Mouse (Mus musculus): ENCODE results near the gene Chd3. TPM values are rescaled to one million over a fixed set of nuclear protein-coding genes. Genes with fewer than 3 reads are reported as not detected.
"Not testable (repeated sequence)": the region's sequence is repeated elsewhere in the genome, so short reads cannot be mapped to it uniquely, and the experiment has no call there.

Gene Chd3
- total RNA-seq, 2 experiments from 2014 or later, result 45.4 to 47.4 TPM

DNA sequence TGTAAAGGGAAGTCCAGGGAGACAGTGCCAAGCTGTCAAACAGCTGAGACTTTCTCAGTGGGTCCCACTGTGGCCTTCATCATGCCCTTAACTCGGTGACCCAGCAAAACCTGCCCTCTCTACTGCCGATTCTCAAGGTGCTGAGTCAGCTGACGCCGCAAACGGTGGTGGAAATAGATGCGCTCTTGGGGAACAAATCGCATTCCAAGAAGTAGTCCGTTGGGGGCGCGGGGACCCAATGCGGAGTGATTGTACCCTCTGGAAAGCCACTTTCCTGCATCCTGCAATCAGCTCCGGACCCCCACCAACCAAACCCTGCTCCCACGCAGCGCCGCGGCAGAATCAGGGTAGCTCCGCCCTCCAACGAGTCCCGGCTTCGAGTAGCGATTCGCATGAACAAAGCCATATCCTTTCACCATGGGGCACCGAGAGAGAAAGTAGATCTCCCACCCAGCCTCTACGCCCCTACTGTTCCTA, 37.2 kb downstream of the Chd3 start:
- intact Hi-C loops (cut with DNase I), result loop anchor here (2.0 to 5.0 kb wide), 2 partner anchors 59 to 65 kb away; no protein-coding TSS in a partner anchor
- peak; percentile 70 to 82 for DNase-seq

DNA sequence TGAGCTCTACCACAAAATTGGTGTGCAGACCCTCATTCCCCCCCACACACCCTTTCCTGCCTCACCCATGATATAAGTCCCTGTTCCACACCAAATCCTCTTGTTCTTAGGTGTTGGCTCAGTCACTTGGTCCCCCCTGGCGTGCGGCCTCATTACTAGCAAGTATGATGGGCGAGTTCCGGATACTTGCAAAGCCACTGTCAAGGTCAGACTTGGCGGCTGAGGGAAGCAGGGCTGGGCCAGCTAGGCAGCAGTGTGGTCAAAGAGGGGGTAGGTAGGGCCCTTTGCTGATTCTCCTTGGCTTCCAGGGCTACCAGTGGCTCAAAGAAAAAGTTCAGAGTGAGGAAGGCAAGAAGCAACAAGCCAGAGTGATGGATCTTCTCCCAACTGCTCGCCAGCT, 38.1 kb downstream of the Chd3 start:
- intact Hi-C loops (cut with DNase I), result loop anchor here (5.0 kb wide), 1 partner anchor 64 kb away; no protein-coding TSS in a partner anchor
- DNase-seq, result no peak

DNA sequence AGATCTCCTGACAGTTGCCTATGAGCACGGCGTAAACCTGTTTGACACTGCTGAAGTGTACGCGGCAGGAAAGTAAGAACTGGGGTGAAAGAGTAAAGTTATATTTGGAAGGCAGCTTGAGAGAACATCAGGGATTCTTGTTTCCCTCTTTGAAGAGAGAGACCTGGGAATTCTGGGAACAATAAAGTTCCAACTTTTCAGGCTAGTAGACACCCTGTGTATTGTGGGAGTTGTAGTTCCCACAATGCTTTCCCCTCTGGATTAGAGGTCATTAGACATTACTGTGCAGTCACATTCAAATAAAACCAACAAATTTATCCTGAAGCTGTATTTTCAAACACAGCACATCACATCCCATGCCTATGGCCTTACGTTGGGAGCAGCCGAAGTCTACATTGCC, 40.7 kb downstream of the Chd3 start:
- no peak for DNase-seq
- intact Hi-C loops (cut with DNase I), result no loop called here

DNA sequence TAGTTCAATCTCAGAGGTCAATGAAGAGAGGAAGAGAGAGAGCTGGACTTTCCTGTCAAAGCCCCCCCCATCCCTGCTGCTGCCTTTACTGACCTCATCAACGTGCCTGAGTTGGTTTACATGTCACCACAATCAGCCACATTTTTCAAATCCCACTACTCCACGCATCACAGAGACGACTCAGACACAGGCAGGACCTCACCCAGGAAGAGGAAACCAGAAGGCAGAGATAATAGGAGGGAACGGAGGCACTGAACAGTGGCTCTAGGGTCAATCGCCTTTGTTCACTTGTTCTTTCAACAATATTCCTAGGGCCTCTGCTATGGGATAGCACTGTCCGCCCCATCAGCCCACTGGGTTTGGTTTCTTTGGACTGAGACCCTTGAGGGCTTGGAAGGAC, 41.6 kb downstream of the Chd3 start:
- DNase-seq, result no peak
- intact Hi-C loops (cut with DNase I), result no loop called here

DNA sequence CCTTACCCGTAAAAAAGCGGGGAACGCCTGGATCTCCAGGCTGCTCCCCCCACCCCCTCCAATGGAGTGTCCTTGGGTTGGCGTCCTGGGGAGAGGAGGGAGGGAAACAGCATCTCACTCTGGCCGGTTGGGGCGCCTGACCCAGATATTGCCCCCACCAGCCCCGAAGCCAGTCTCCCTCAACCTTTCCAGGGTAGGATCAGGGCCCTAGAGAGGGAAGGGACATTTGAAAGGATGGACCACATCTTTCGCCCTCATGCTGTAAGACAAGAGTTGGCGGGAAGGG, 42.1 kb downstream of the Chd3 start:
- intact Hi-C loops (cut with DNase I), result no loop called here

DNA sequence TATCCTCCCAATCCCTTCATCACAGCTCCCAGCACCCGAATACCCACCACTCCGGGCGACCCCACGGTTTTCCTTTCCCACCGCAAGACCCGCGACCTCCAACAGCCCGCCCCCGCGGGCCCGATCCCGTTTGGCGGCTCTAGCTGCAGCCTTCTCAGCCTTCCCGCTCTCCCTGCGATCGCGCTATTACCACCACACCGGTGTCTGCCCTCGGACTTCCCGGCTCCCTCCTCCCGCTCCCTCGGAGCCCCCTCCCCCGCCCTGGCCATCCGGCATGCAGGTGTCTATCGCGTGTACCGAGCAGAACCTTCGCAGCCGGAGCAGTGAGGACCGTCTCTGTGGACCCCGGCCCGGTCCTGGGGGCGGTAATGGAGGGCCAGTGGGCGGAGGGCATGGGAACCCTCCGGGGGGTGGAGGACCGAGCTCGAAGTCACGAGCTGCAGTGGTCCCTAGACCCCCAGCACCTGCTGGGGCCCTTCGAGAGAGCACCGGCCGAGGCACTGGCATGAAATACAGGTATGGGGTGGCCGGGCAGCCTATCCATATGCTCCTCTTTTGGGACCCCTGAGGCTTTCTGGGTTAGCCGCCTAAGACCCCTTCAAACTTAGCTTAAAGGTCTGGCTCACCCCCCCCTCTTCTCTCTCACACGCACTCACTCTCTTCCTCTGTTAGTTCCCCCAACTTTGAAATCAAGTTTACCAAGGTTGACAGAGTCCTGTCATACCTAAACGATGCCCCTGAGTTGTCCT, 42.6 kb downstream of the Chd3 start:
- DNase-seq, result no peak
- intact Hi-C loops (cut with DNase I), result no loop called here

More for the DNA sequence above, 42.1 kb downstream of the Chd3 start:
- no peak for DNase-seq

DNA sequence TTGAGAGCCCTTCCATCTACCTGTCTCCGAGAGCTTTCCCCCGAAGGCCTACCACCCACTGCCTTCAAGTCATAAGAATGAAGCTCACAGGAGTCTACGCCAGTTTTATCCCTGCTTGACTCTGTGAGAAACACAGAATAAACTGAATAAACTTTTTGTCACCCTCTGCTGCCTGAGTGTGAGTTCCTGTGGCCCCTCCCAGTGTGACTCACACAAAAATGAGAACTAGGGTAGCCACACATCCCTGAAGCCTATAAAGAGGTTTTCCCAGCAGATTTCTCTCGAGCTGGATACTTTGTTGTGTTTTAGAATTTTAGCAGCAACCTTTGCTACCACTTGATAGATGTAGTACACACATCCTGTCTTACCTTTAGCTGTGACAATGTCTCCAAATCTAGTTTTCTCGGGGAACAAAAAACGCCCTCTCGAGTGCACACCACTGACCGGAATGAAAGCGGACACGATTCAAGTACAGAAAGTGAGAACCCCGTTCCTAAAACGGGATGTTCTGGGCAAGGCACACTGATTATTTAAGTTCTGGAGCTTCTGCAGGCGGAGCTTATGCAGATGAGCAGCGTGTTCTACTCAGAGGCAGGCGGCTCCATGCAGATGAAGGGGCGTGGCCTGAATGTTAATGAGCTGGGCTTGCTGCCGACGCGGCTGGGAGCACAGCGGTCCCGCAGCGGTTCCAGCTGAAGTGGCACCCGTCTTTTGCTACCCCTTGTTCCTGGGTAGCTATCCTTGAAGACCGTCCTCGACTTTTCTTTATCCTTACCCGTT, 43.4 kb downstream of the Chd3 start, which contains the start of gene Kcnab3:
Gene Kcnab3 (plus strand): TSS at position 631 of the 780 bp plus-strand sequence.
- intact Hi-C loops (cut with DNase I), result loop anchor here (2.0 kb wide), 1 partner anchor 43 kb away; the partner anchor contains the start of gene Chd3

DNA sequence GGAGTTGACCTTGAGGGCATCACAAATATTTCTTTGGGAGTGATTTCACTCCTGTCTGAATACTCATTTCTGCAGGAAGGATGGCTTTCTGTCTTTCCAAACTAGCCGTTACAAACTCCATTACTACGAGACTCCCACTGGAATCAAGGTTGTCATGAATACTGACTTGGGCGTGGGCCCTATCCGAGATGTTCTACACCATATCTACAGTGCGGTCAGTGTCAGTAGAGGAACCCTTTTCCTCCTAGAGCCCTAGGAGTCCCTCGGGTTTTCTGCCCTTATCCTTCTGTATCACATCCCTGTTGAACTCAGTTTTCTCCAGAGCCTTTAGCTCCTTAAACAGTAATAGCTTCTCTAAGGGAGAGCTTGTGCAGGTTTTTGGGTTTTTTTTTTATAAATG, 44.5 kb downstream of the Chd3 start:
- intact Hi-C loops (cut with DNase I), result loop anchor here (2.0 kb wide), 1 partner anchor 44 kb away; the partner anchor contains the start of gene Chd3
- DNase-seq, result no peak

More for the DNA sequence above, 43.4 kb downstream of the Chd3 start, which contains the start of gene Kcnab3:
- peak; percentile 84 to 88 for DNase-seq

DNA sequence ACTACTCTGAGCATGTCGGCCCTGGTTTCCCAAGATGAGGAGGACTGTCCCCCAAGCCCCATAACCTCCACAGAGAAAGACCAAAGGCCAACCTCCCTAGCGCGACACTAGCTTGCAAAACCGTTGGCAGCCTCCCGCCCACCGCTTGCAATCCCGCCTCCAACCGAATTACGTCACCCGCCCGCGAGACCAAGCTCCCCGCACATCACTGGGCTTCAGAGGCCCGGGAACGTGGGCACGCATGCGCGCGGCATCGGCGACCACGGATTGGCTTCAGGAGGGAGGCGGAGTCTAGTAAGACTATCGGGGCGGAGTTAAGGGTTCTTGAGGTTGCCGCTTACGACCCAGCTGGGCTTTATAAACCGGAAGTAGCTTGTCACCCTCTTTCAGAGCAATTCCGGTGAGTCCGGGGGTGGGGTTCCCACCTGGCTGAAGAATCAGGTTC, 45.5 kb downstream of the Chd3 start, which contains the start of the genes Cntrob and Trappc1:
Gene Cntrob (minus strand): TSS at position 109 of the 445 bp plus-strand sequence.
Gene Trappc1 (plus strand): TSS at position 314 of the 445 bp plus-strand sequence.
- DNase-seq, result peak; percentile 99
- intact Hi-C loops (cut with DNase I), result loop anchor here (2.0 kb wide), 1 partner anchor 45 kb away; the partner anchor contains the start of gene Chd3

DNA sequence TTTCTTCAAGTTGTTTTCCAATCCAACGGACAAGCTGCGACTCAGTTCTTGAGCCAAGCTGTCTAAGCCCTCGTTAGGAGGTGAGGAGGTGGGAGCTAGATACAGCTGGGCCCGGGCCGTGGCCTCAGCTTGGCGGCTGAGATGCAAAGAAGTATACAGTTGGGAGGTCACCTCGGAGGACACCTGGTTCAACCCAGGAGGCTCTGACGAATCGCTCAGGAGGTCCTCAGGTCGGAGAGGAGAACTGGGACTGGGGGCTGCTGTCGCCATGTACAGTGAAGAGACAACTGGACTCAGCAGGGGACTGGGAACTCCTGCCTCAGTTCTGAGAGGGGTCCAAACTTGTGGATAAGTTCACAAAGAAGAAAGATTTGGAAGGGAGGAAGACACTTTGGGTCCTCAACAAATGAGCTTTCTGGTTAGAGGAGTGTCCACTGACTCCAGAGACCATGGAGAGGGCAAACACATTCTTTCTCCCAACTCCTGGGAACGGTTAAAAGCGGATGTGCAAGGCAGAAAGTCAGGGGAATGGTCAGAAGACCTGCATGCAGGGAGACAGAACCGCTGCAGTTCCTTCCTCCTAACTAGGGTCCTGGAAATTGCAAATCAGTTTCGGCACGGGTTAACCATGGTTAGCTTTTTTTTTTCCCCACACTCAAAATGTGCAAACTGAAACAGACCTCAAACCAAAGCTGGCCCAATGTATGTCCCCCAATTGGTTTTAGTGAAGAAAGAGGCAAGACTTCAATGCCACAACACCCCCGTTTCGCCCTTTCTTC, 46.3 kb downstream of the Chd3 start:
- no peak for DNase-seq
- intact Hi-C loops (cut with DNase I), result no loop called here

DNA sequence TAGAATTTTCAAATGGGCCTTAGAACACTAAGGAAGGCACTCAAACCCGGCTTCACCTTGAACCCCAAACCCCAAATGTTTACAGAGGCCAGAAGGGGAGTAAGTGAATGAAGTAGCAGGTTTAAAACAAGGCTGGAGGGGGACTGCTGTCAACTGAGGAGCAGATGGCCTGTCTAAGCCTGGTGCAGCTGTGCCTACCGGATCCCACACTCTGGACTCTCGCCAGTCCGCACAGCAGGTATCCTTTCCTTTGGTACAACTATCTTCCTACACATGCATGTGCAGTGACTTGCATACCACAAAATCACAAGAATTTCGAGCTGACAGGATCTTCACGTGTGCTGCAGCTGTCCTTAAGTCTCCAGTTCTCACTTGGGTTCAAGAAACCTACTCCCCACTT, 47.2 kb downstream of the Chd3 start:
- intact Hi-C loops (cut with DNase I), result no loop called here

DNA sequence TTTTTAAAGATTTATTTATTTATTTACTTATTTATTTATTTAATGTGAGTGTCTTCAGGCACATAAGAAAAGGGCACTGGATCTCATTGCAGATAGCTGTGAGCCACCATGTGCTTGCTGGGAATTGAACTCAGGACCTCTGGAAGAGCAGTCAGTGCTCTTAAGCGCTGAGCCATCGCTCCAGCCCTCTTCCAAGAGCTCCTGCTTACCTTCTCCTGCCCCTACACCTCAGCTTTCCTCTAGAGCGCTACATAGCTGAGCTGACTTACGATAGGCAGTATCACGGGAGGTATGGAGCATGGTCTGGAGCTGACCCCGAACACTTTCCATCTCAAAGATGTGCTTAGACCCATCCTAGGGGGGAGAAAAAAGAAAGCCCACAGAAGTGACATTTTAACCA, 47.6 kb downstream of the Chd3 start:
- intact Hi-C loops (cut with DNase I), result no loop called here
- DNase-seq, result no peak

More for the DNA sequence above, 47.2 kb downstream of the Chd3 start:
- no peak for DNase-seq

DNA sequence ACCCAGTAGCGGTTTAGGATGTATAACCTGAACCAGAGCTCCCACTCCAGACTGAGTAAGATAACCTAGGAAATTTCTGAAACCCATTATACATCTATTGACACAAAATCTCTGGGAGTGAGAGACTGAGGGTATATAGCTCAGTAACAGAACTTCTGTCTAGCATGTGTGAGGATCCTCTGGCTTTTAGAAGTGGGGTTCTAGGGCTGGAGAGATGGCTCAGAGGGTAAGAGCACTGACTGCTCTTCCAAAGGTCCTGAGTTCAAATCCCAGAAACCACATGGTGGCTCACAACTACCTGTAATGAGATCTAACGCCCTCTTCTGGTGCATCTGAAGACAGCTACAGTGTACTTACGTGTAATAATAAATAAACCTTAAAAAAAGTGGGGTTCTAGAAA, 51.2 kb downstream of the Chd3 start:
- intact Hi-C loops (cut with DNase I); DNase-seq: not testable (repeated sequence)

DNA sequence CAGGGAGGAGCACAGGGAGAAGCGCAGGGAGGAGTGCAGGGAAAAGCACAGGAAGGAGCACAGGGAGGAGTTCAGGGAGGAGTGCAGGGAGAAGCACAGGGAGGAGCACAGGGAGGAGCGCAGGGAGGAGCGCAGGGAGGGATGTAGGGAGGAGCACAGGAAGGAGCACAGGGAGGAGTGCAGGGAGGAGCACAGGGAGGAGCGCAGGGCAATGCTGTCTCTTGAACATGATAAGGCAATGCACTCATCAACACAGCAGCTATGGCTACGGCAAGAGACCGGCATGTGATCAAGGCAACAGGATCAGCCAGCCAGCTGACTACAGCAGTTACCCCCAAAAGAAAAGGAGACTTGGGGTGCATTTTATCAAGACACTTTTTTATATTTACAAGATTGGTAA, 52.8 kb downstream of the Chd3 start:
- DNase-seq, result no peak
- intact Hi-C loops (cut with DNase I), result no loop called here

DNA sequence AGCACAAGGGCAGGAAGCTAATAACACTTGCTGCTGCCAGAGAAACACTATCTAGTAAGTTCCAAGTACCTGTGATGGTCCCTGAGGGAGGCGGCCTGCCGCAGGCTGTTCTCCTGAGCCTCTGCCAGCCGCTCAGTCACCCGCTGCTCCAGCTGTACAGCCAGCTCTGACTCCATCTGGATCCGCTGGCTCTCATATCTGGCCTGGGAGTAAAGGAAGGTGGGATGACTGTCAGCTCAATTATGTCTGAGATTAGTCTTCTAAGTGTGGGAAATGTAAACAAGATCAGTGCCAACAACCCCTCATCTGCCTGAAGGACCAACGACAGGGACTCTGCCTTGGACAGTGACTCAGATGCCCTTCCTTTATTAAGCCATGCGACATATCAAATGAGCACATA, 57.9 kb downstream of the Chd3 start:
- intact Hi-C loops (cut with DNase I), result no loop called here
- DNase-seq, result peak; percentile 42 to 53

DNA sequence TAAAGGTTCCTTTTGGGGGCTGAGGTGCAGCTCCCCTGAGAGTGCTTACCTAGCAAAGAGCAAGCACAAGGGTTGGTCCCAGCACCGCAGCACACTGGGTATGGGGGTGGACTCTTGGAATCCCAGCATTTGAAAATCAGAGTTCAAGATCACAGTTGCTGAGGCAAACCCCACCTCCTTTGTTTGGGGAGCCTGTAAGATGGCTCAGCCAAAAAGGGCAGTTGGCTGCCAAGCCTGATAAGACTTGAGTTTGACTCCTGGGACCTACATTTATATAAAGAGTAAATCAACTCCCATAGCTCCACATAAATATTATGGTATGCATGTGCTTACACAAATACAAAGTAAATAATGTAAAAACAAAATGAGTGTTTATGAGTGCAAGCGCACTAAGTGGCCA, 63.2 kb downstream of the Chd3 start:
- intact Hi-C loops (cut with DNase I), result no loop called here
- no peak for DNase-seq

DNA sequence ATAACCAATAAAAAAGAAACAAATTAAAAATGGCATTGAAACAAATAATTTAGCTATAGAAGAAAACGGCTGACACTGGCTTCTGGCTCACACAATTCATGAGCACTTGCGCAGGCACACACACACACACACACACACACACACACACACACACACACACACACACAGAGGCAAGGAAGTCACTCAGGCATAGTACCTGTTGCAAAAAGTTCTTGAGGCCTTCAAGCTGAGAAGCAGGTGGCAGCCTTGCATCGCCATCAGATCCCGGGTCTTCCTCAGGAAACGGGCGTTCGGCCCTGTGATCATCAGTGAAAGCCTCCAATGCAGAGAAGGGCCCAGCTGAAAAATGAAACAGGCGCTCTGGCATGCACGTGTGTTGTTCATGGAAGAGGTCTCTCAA, 63.9 kb downstream of the Chd3 start:
- intact Hi-C loops (cut with DNase I), result no loop called here
- no peak for DNase-seq

DNA sequence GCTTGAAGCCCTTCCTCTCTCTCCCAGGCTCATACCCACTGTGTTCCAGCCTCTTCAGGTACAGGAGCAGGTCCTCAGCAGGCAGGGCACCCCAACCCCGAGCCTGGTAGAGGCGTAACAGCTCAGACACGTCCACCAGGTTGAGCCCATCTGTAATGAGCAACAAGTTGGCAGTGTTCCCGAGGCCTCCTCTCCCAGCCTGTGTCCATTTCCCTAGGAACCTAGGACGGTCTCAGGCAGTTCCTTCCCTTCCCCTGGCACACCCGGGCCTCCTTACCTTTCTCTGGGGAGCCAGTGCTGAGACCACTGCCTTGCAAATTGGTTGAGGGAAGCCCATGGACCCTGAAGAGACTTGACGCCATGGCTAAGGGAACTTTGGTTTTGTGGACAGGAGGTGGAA, 66.4 kb downstream of the Chd3 start:
- intact Hi-C loops (cut with DNase I), result no loop called here
- no peak for DNase-seq

DNA sequence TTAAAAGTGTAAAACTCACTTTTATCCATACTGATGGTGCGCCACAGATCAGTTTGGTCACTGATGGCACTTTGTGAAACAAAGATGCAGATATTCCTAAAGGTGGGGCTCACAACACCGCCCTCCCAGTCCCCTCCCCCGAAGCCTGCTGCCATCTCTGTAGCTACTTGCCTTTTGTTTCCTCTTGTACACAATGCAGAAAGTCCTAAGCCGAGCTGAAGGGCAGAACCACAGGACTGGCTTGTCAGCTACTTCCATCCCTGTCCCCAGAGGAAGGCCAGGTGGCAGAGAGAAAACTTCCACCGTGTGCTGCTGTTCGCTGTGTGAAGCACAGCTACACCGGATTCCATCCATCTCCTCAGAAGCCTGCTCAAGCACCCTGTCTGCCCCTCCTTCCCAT, 71.0 kb downstream of the Chd3 start:
- no peak for DNase-seq
- intact Hi-C loops (cut with DNase I), result no loop called here

DNA sequence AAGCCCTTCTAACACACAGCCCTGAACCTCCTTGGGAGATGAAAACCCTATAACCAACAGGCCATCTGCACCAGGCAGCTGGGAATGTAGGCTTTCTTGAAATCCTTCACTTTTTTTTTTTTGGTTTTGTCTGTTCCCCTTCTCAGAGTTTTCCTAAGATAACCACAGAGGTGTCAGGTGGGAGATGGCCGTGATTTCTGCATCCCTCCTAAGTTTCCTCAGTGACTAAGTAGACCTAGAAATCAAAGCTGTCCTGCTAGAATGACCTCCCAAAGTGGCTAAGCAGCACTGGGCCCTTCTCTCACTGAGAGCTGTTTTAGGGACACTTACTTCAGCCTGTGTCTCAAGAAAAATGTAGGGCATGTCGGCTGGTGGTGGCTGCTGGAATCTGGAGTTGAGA, 71.4 kb downstream of the Chd3 start:
- DNase-seq, result no peak
- intact Hi-C loops (cut with DNase I), result no loop called here
